Mouse (Mus musculus): Measurements from ENCODE around the gene Lysmd1.

The Lysmd1 gene

DNA sequence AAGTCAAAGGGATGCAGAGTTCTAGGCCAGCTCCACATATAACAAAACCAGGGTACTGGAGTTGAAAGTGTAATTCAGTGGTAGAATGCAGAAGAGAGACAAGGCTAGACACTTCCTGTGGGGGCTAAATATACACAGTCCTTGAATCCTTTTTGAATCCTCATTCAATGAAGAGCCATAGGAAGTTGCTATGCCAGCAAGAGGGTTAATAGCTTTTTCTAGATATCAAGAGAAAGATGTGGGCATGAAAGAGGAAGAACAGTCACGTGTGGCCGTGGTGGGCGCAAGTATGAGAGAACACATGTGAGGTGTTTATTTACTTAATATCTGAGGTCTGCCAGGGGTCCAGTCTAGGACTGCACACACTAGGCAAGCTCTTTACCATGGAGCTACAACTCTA, 2.4 kb downstream of the Lysmd1 start:
- no peak for DNase-seq (ENCODE audit: low spot score in 2 of 2)

GRCm38 (mm10) chr3:95139586-95140288, 5.8 kb downstream of the Lysmd1 start:
- DNase-seq (ENCODE audit: low spot score in 2 of 2): no peak

DNA sequence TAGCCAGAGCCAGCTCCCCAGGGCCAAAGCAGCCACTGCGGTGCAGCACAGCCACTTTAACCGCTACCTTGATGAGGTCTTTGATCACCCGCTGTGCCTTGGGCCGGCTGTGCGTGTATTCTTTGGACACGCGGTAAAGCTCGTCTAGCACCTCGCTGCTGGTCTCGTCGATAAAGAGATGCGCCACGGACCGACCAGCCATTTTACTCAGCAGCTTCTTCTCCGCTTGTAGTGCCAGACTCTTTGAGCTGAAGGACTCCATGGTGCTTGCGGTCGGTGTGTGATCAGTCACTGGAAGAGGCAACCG, 6.4 kb downstream of the Lysmd1 start:
- no peak for DNase-seq (ENCODE audit: low spot score in 2 of 2)

DNA sequence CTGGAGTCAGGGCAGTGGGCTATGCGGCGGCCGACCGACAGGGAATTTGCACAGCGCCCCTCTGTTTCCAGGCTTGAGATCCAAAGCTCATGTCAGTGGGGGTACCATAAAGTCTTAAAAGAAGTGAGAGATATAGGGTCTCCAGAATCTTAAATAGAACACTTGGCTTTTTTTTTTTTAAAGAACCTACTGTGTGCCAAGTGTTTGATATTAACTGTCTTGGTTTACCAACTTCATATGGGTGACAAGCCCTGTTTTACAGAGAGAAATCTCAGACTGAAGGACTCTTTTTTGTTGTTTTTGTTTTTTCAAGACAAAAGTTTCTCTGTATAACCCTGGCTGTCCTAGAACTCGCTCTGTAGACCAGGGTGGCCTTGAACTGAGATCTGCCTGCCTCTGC, 6.9 kb downstream of the Lysmd1 start:
- no peak for DNase-seq (ENCODE audit: low spot score in 2 of 2)

GRCm38 (mm10) chr3:95141474-95141873, 7.6 kb downstream of the Lysmd1 start:
- DNase-seq (ENCODE audit: low spot score in 2 of 2): no peak

DNA sequence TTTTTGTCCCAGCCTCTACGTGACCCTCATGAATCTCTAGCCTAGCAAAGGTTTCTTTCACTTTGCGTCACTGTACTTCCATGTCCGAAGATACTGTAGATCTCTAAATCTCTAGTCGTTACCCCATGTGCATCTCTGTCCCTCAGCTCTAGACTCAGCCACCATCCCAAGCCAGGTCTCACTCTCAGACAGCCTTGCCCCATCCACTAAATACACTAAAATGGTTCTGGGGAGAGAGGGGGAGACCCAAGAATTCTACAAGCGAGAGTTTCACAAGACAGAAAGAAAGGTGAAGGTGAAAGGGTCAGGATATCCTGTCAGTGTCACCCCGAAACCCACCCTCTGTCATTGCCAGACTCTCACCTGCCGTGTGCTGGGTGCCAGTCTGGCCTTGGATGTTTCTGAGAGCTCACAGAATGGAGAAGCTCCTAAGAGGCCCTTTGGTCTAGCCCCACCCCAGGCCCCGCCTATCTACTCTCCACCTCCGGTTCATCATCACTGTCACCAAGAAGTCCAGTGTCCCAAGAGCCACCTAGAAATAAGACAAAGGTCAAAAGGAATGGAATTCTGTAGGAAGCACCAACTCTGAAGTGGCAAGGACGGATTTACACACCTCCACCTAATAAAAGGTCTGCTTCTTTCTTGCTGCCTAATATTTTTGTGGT, 8.2 kb downstream of the Lysmd1 start, which contains the start of gene Tnfaip8l2:
Gene Tnfaip8l2, minus strand, starts transcription at position 409 of the 665 bp plus-strand sequence.
- DNase-seq (ENCODE audit: low spot score in 2 of 2): no peak

- peak; percentile 74 to 84 for DNase-seq (ENCODE audit: low spot score in 2 of 2)
Observed at GRCm38 (mm10) chr3:95142617-95143011, 8.7 kb downstream of the Lysmd1 start.

DNA sequence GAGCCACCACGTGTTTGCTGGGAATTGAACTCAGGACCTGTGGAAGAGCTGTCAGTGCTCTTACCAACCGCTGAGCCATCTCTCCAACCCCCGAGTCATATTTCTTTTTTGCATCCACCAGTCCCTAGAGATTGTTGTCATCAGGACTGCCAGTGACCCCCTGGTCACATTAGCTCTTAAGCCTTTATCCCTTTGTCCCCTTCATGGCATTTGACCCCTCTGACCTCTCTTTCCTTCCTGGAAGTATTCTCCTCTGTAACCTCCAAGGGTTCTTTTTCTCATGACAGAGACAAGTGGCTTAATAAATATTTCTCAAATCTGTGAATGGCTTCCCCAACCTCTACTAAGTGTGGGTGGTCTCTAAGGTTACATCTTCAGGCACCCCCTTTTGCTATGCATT, 14.0 kb downstream of the Lysmd1 start:
- no peak for DNase-seq (ENCODE audit: low spot score in 2 of 2)

GRCm38 (mm10) chr3:95153874-95154273, 20.0 kb downstream of the Lysmd1 start:
- no peak for DNase-seq (ENCODE audit: low spot score in 2 of 2)

GRCm38 (mm10) chr3:95159511-95159986, 25.7 kb downstream of the Lysmd1 start:
- no peak for DNase-seq (ENCODE audit: low spot score in 2 of 2)

- peak; percentile 81 to 86 for DNase-seq (ENCODE audit: low spot score in 2 of 2)
Observed at GRCm38 (mm10) chr3:95159987-95160963, 26.4 kb downstream of the Lysmd1 start, which contains the start of gene Sema6c. Gene Sema6c, plus strand, starts transcription at chr3:95160457.

DNA sequence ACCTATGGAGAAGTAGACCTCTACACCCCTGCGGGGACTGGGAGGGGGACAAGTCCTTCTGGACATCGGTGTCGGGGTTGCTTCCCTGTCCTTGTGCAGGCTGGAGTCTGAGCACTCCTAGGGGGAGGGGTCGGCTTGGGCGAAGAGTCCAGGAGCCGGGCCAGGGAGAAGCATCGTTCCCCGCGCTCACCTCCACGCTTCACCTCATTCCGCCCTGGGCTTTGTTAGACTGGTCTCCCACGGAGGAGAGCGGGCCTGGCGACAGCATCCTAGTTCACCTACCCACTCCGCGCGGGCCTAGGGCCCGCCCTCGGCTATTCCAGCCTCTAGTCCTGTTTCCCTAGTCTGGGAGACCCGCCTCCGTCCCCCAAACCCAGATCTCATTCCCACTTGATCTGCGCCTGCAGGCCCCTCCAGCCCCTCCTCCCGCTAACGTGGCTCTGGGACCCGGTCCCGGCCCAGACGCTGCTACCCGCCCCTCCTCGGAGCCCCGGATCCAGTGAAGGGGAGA, 27.2 kb downstream of the Lysmd1 start:
- DNase-seq (ENCODE audit: low spot score in 2 of 2): no peak

DNA sequence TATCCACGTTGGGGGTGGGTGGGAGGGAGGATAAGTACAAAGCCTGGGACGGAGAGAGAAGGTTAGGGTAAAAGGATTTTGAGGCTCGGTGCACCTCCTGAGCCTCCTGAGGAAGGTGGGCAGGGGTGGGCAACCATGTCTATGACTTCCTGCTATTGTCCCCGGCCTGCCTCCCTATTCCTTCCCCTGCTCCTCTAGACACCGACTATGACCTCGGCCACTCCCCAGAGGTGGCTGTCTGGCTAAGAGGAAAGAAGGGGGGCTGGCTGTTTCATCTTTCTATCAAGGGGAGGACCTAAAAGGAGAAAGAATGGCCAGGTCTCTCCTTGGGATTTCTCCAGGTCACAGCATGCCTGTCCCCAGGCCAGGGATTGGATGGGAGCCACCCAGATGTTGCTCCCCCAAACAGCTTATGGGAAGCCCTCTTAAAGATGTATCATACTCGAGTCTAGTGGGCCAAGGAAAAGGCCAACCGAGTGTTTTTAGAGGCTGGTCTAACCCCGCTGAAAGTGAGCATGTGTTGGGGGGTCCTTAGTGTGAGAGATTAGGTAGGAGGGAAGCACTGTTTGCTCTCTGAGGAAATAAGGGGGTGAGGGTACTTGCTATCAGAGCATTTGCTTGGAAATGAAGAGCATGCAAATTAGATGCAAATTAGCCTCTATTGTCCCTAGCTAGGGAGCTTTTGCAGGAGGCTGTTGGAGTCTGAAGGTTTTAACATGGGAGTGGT, 27.9 kb downstream of the Lysmd1 start:
- no peak for DNase-seq (ENCODE audit: low spot score in 2 of 2)

DNA sequence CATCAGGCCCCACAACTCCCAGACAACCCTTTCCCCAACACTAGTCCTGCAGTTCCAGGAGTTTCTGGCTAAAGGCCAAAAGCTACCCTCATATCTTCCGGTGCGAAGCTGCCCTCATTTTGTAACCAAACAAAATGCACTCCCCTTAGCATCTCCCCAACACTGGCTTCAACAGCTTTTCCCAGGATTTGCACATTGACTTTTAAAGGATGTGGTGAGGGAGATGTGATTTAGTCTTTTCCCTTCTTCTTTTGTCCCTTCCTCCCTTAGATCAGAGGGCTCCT, 28.4 kb downstream of the Lysmd1 start:
- DNase-seq (ENCODE audit: low spot score in 2 of 2): no peak

- no peak for DNase-seq (ENCODE audit: low spot score in 2 of 2)
Observed at GRCm38 (mm10) chr3:95163419-95164255, 29.7 kb downstream of the Lysmd1 start.

GRCm38 (mm10) chr3:95164256-95164550, 30.3 kb downstream of the Lysmd1 start:
- no peak for DNase-seq (ENCODE audit: low spot score in 2 of 2)

DNA sequence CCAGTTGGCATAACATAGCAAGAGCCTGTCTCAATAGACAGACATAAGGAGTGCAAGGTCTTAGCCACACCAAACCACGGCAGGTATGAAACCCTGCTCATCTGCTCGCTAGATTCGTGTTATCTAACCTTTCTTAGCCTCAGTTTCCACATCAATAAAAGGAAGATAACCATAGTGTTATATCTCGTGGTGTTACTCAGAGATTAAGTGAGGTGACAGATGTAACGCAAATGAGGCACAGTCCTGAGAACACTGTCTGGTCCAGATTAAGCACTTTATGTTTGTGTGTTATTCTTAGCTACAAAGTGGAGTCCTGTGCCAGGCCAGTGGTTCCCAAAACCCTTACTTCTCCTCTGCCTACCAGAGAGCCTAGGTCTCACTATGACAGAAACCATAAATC, 31.0 kb downstream of the Lysmd1 start:
- no peak for DNase-seq (ENCODE audit: low spot score in 2 of 2)

DNA sequence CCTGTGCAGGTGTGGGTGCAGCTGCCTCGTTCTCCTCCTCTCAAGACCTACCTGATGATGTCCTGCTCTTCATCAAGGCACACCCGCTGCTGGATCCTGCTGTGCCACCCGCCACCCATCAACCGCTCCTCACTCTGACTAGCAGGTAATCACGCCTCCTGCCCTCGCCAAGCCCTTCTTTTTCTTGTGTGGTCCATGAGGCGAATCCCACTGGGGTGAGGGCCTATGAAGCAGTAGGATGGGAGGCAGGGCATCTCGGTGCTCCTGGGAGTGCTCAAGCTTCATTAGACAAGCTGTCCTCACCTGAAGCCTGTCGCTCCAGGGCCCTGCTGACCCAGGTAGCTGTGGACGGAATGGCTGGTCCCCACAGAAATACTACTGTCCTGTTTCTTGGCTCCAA, 36.1 kb downstream of the Lysmd1 start:
- no peak for DNase-seq (ENCODE audit: low spot score in 2 of 2)

GRCm38 (mm10) chr3:95171105-95171504, 37.2 kb downstream of the Lysmd1 start:
- DNase-seq (ENCODE audit: low spot score in 2 of 2): no peak

- no peak for DNase-seq (ENCODE audit: low spot score in 2 of 2)
Observed at GRCm38 (mm10) chr3:95172526-95173255, 38.8 kb downstream of the Lysmd1 start.
